Mouse (Mus musculus) megakaryocyte, embryonic 14.5 days (primary cell): Measurements from ENCODE around the gene Ndufa10. TPM values are rescaled to one million over a fixed set of nuclear protein-coding genes. Genes with fewer than 3 reads are reported as not detected.

Experiments
- H3K27me3 ChIP-seq: replicated peaks from 2 replicates; pipeline ENCODE3; 2012; ENCODE audit warnings: inconsistent platforms
- H3K36me3 ChIP-seq: replicated peaks from 2 replicates; pipeline ENCODE3; 2012; ENCODE audit warnings: low read length, inconsistent platforms, mixed read lengths
- H3K4me1 ChIP-seq: 2 replicates; pipeline ENCODE4 v1.6.1; 2012; ENCODE audit warnings: inconsistent platforms
- H3K4me3 ChIP-seq: replicated peaks from 2 replicates; pipeline ENCODE3; 2012; ENCODE audit warnings: moderate library complexity, mild to moderate bottlenecking, inconsistent platforms
- H3K9me3 ChIP-seq: 2 replicates; pipeline ENCODE4 v1.6.1; 2012; ENCODE audit warnings: inconsistent platforms
- FLI1 ChIP-seq: IDR thresholded peaks from 2 replicates; pipeline ENCODE4 v1.6.1; 2012; ENCODE audit warnings: low read length, inconsistent platforms, mixed read lengths
- GATA1 ChIP-seq: IDR thresholded peaks from 3 replicates; pipeline ENCODE4 v1.6.1; 2012; ENCODE audit warnings: mixed read lengths, low read length, inconsistent platforms, borderline replicate concordance
- polyA plus RNA-seq: library from polyadenylated mRNA; stranded (reverse); fragments of >175 nt; gene quantifications from 2 replicates; pipeline ENCODE4 v1.2.3, GENCODE M21; 2012; ENCODE audit warnings: low replicate concordance; ENCODE audit not compliant: insufficient read depth

The Ndufa10 gene
- polyA plus RNA-seq, 1 experiment: 27.2 TPM

DNA sequence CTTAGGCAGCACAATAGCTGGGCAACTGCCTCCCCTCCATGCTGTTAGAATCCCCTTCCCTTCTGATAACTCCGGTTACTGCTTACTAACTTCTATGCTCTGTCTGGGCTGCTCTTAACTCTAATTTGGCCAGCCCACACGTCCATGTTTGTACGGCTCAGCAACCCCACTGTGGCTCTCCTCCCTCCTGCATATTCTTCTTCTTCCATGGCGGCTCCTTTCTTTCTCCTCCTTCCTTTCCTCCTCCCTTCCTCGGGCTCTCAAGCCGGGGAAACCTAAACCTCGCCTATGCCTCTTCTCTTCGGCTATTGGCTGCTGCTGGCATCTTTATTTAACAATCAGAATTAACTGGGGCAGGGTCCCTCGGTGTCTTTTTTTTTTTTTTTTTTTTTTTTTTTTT lies 40.9 kb downstream of the Ndufa10 start:
- TF ChIP-seq FLI1 (no peak), GATA1 (no peak)

GRCm38 (mm10) chr1:92432098-92432497 lies 41.6 kb downstream of the Ndufa10 start:
- Histone ChIP-seq H3K36me3 (no peaks in the 10 kb centered on the region), H3K4me1 (no peaks in the 10 kb centered on the region; the same call in 1 of the 2 replicates), H3K27me3 (peaks cover 29% of the 10 kb centered on the region), H3K9me3 (peaks cover 10% of the 10 kb centered on the region), H3K4me3 (no peak overlapping the region)
- no peak for TF ChIP-seq FLI1
- no peak for TF ChIP-seq GATA1

More for the DNA sequence above, 40.9 kb downstream of the Ndufa10 start:
- Histone ChIP-seq H3K9me3 (peaks cover 10% of the 10 kb centered on the region), H3K4me1 (peaks cover 5% of the 10 kb centered on the region), H3K36me3 (peaks cover 3% of the 10 kb centered on the region), H3K4me3 (no peak overlapping the region), H3K27me3 (peaks cover 29% of the 10 kb centered on the region)

GRCm38 (mm10) chr1:92431420-92431819 lies 42.2 kb downstream of the Ndufa10 start:
- Histone ChIP-seq H3K36me3 (no peaks in the 10 kb centered on the region), H3K4me3 (no peak overlapping the region), H3K9me3 (peaks cover 16% of the 10 kb centered on the region), H3K4me1 (no peaks in the 10 kb centered on the region), H3K27me3 (peaks cover 29% of the 10 kb centered on the region)
- no peak for TF ChIP-seq GATA1
- TF ChIP-seq FLI1: no peak

- TF ChIP-seq FLI1 (no peak), GATA1 (no peak)
- peaks cover 28% of the 10 kb centered on the region for H3K27me3 ChIP-seq
- no peaks in the 10 kb centered on the region for H3K4me1 ChIP-seq
- H3K9me3 ChIP-seq: peaks cover 16% of the 10 kb centered on the region
- no peak overlapping the region for H3K4me3 ChIP-seq
- no peaks in the 10 kb centered on the region for H3K36me3 ChIP-seq
Observed at GRCm38 (mm10) chr1:92430991-92431390, 42.7 kb downstream of the Ndufa10 start.

GRCm38 (mm10) chr1:92424714-92425113 lies 48.9 kb downstream of the Ndufa10 start:
- H3K4me3 ChIP-seq: no peak overlapping the region
- peaks cover 40% of the 10 kb centered on the region for H3K9me3 ChIP-seq
- peaks cover 22% of the 10 kb centered on the region for H3K27me3 ChIP-seq
- H3K36me3 ChIP-seq: no peaks in the 10 kb centered on the region
- TF ChIP-seq FLI1 (no peak), GATA1 (no peak)
- H3K4me1 ChIP-seq: no peaks in the 10 kb centered on the region

GRCm38 (mm10) chr1:92405131-92405530 lies 68.5 kb downstream of the Ndufa10 start:
- H3K4me3 ChIP-seq: no peak overlapping the region
- H3K27me3 ChIP-seq: peaks cover 63% of the 10 kb centered on the region
- H3K4me1 ChIP-seq: peaks cover 4% of the 10 kb centered on the region
- TF ChIP-seq GATA1: no peak
- no peak for TF ChIP-seq FLI1
- H3K36me3 ChIP-seq: no peaks in the 10 kb centered on the region
- H3K9me3 ChIP-seq: peaks cover 16% of the 10 kb centered on the region

GRCm38 (mm10) chr1:92400556-92400955 lies 73.1 kb downstream of the Ndufa10 start:
- Histone ChIP-seq H3K36me3 (no peaks in the 10 kb centered on the region), H3K4me3 (no peak overlapping the region), H3K4me1 (no peaks in the 10 kb centered on the region), H3K27me3 (peaks cover 70% of the 10 kb centered on the region), H3K9me3 (peaks cover 13% of the 10 kb centered on the region)
- TF ChIP-seq GATA1 (no peak), FLI1 (no peak)

GRCm38 (mm10) chr1:92398601-92399000 lies 75.1 kb downstream of the Ndufa10 start:
- H3K27me3 ChIP-seq: peaks cover 66% of the 10 kb centered on the region
- no peak for TF ChIP-seq GATA1
- TF ChIP-seq FLI1: no peak
- peaks cover 18% of the 10 kb centered on the region for H3K9me3 ChIP-seq
- H3K36me3 ChIP-seq: no peaks in the 10 kb centered on the region
- peaks cover 13% of the 10 kb centered on the region for H3K4me1 ChIP-seq
- no peak overlapping the region for H3K4me3 ChIP-seq

- TF ChIP-seq GATA1: no peak
- TF ChIP-seq FLI1: no peak
- Histone ChIP-seq H3K4me3 (no peak overlapping the region), H3K27me3 (peaks cover 58% of the 10 kb centered on the region), H3K4me1 (peaks cover 15% of the 10 kb centered on the region), H3K9me3 (peaks cover 18% of the 10 kb centered on the region), H3K36me3 (no peaks in the 10 kb centered on the region)
Observed at GRCm38 (mm10) chr1:92397511-92398051, 76.1 kb downstream of the Ndufa10 start.

DNA sequence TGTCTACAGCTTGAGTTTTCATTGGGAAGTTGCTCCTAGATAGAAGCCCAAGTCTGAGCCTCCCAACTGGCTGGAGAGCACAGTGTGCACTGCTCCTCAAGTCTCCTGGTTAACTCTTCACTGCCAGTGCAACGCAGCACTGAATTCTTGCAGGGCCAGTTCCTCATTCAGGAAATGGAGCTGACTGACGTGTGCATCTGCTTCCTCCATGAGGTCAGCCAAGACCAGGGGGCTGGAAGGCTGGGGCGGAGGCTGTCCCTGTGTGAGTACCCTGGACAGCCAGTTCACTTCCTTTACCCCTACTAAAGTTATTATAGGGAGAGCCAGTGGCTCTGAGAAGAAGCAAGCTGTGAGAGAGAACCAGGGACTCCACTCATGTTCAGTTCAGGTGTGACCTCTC lies 79.4 kb downstream of the Ndufa10 start:
- Histone ChIP-seq H3K4me1 (peaks cover 22% of the 10 kb centered on the region), H3K4me3 (peak overlapping the region; percentile 12), H3K36me3 (no peaks in the 10 kb centered on the region), H3K9me3 (peaks cover 5% of the 10 kb centered on the region; the same call in 1 of the 2 replicates), H3K27me3 (peaks cover 48% of the 10 kb centered on the region)
- TF ChIP-seq GATA1: no peak
- no peak for TF ChIP-seq FLI1
